Comparison of ENCODE assay signal across 24 mouse cellular contexts in the genomic region with DNA sequence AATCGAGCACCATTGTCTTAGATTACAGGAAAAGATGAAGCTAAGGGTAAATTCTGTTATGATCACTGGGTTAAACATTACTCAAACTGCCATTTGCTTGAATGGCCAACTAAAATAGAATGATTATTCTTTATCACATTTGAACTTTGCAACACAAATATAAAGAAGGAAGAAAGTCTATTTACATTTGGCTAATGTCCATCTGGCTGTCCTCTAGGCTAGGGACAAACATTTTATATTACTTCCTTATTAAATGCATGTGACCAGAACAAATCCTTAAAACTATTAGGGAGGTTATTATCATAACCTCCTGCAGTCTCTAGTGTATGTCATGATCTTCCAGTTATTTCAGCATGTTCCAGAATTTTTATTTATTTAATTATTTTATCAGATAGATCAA. TPM values are rescaled to one million over a fixed set of nuclear protein-coding genes. Genes with fewer than 3 reads are reported as not detected.
DNase-seq lines count a peak whose midpoint lies in the region; ATAC-seq and TF ChIP-seq lines count a peak whose summit lies in the region.
"Had no signal": no experiment of that assay in that cellular context is flagged by ENCODE, and none has a peak within 500 bp of the region (broad histone marks: within the 10 kb centered on the region; RNA-seq: fewer than 3 reads in every experiment).

No protein-coding gene starts in this region.

- ATAC-seq in liver, postnatal 0 days = no peak
- ATAC-seq in intestine, embryonic 15.5 days = peak; percentile 72
- peak; percentile 50 for ATAC-seq in stomach, embryonic 15.5 days (ENCODE audit: insufficient read depth, low FRiP score, low read depth)
- ATAC-seq: forebrain, embryonic 13.5 days; midbrain, embryonic 15.5 days had no signal

- peak; percentile 69 for DNase-seq in kidney, adult 9 months
- no peak for DNase-seq in kidney, postnatal 4 days
- DNase-seq in liver, postnatal 0 days = no peak
- DNase-seq in liver = no peak
- DNase-seq in left cerebral cortex, postnatal 4 days = no peak
- DNase-seq: B cell, adult 2 months; cerebellum, adult 8-10 months; gastrocnemius, postnatal 10 days; heart, adult 18-20 months; heart, postnatal 4 days; layer of hippocampus, adult 9-11 months had no signal

- intact Hi-C loops in left cerebral cortex, postnatal 4 days (cut with DNase I) = no loop called here

- TF ChIP-seq EP300 in liver, postnatal 0 days (IDR thresholded peaks at IDR 0.05; ENCODE audit: low read depth) = 0 out of 2 replicates have a peak, but pooled peaks have one; percentile 26

- no peaks in the 10 kb centered on the region for H3K36me3 ChIP-seq in liver, postnatal 0 days (replicated peaks; ENCODE audit: insufficient read depth, low read length)
- H3K36me3 ChIP-seq in intestine, embryonic 15.5 days = no peaks in the 10 kb centered on the region
- H3K36me3 ChIP-seq in stomach, embryonic 15.5 days = no peaks in the 10 kb centered on the region
- H3K36me3 ChIP-seq: heart, embryonic 15.5 days; hindbrain, embryonic 15.5 days; limb, embryonic 10.5 days; midbrain, embryonic 15.5 days had no signal

- H3K9ac ChIP-seq in liver, postnatal 0 days (replicated peaks) = no peak overlapping the region
- no peak overlapping the region for H3K9ac ChIP-seq in intestine, embryonic 15.5 days
- H3K9ac ChIP-seq in stomach, embryonic 15.5 days = no peak overlapping the region
- H3K9ac ChIP-seq: forebrain, embryonic 13.5 days; heart, embryonic 15.5 days; hindbrain, embryonic 15.5 days; liver, embryonic 14.5 days; midbrain, embryonic 15.5 days had no signal

- no peaks in the 10 kb centered on the region for H3K27me3 ChIP-seq in liver, postnatal 0 days (ENCODE audit: insufficient read depth, low read length)
- no peaks in the 10 kb centered on the region for H3K27me3 ChIP-seq in intestine, embryonic 15.5 days (replicated peaks)
- H3K27me3 ChIP-seq in stomach, embryonic 15.5 days (replicated peaks) = no peaks in the 10 kb centered on the region
- H3K27me3 ChIP-seq: forebrain, embryonic 13.5 days; heart, embryonic 15.5 days; hindbrain, embryonic 15.5 days; midbrain, embryonic 15.5 days had no signal

- WGBS in liver, postnatal 0 days (ENCODE audit: insufficient replicate concordance) = 44% methylated on average over 1 of the region's 1 CpGs
- WGBS in intestine, embryonic 15.5 days = 57% methylated on average over 1 of the region's 1 CpGs
- WGBS in stomach, embryonic 15.5 days = 31% methylated on average over 1 of the region's 1 CpGs

- no peak overlapping the region for H3K27ac ChIP-seq in liver, postnatal 0 days (ENCODE audit: low read depth)
- H3K27ac ChIP-seq in intestine, embryonic 15.5 days = peak overlapping the region; percentile 82
- no peak overlapping the region for H3K27ac ChIP-seq in stomach, embryonic 15.5 days
- H3K27ac ChIP-seq: forebrain, embryonic 13.5 days; heart, embryonic 15.5 days; hindbrain, embryonic 15.5 days; left cerebral cortex, adult 2 months; limb, embryonic 10.5 days; liver, embryonic 14.5 days; midbrain, embryonic 15.5 days had no signal

- TF ChIP-seq CTCF in liver, postnatal 0 days (IDR thresholded peaks at IDR 0.05; ENCODE audit: low read depth) = no peak

- H3K4me2 ChIP-seq in liver, postnatal 0 days (ENCODE audit: low read depth, low read length) = no peak overlapping the region
- H3K4me2 ChIP-seq in intestine, embryonic 15.5 days (replicated peaks) = no peak overlapping the region
- H3K4me2 ChIP-seq in stomach, embryonic 15.5 days = no peak overlapping the region
- H3K4me2 ChIP-seq: forebrain, embryonic 13.5 days; heart, embryonic 15.5 days; hindbrain, embryonic 15.5 days; midbrain, embryonic 15.5 days had no signal

- H3K9me3 ChIP-seq in liver, postnatal 0 days (ENCODE audit: low read length) = no peaks in the 10 kb centered on the region; the same call in 1 of the 2 replicates
- H3K9me3 ChIP-seq in intestine, embryonic 15.5 days = no peaks in the 10 kb centered on the region
- no peaks in the 10 kb centered on the region for H3K9me3 ChIP-seq in stomach, embryonic 15.5 days
- H3K9me3 ChIP-seq: forebrain, embryonic 13.5 days; heart, embryonic 15.5 days; hindbrain, embryonic 15.5 days; limb, embryonic 10.5 days; midbrain, embryonic 15.5 days had no signal

- H3K4me3 ChIP-seq in liver, postnatal 0 days (ENCODE audit: low read depth, low read length) = no peak overlapping the region
- no peak overlapping the region for H3K4me3 ChIP-seq in intestine, embryonic 15.5 days (replicated peaks)
- no peak overlapping the region for H3K4me3 ChIP-seq in stomach, embryonic 15.5 days (replicated peaks)
- H3K4me3 ChIP-seq: erythroblast, embryonic 14.5 days; forebrain, embryonic 13.5 days; heart, embryonic 15.5 days; hindbrain, embryonic 15.5 days; left cerebral cortex, adult 2 months; limb, embryonic 10.5 days; midbrain, embryonic 15.5 days; myocyte had no signal

- H3K4me1 ChIP-seq in liver, postnatal 0 days (ENCODE audit: insufficient read depth) = peaks cover 32% of the 10 kb centered on the region
- peaks cover 15% of the 10 kb centered on the region; the same call in 1 of the 2 replicates for H3K4me1 ChIP-seq in intestine, embryonic 15.5 days (replicated peaks)
- peaks cover 7% of the 10 kb centered on the region; the same call in 1 of the 2 replicates for H3K4me1 ChIP-seq in stomach, embryonic 15.5 days
- H3K4me1 ChIP-seq: forebrain, embryonic 13.5 days; hindbrain, embryonic 15.5 days; limb, embryonic 10.5 days; midbrain, embryonic 15.5 days had no signal

RNA-seq across cellular contexts. Expression of gene Clec2d, which starts 33.1 kb away (rescaled TPM):
- polyA plus RNA-seq in liver, postnatal 0 days (2015; fragmentation: Nextera tagmentation; extraction: Ambion mirVana) = 2.3 and 3.0 TPM in 2 replicates
- 0.80 and 0.90 TPM in 2 replicates for polyA plus RNA-seq in intestine, embryonic 15.5 days (2015; fragmentation: Nextera tagmentation; extraction: Ambion mirVana)
- polyA plus RNA-seq in stomach, embryonic 15.5 days (2015; fragmentation: Nextera tagmentation; extraction: Ambion mirVana) = 0.85 and 1.1 TPM in 2 replicates
- 1 to 10 TPM; 4.0 to 5.4 TPM for total RNA-seq in left cerebral cortex, postnatal 4 days (2021)
- polyA plus RNA-seq: embryonic facial prominence, embryonic 11.5 days; erythroblast, embryonic 14.5 days; forebrain, embryonic 13.5 days; limb, embryonic 10.5 days; midbrain, embryonic 15.5 days; neural tube, embryonic 14.5 days had no signal
